In the genomic region with DNA sequence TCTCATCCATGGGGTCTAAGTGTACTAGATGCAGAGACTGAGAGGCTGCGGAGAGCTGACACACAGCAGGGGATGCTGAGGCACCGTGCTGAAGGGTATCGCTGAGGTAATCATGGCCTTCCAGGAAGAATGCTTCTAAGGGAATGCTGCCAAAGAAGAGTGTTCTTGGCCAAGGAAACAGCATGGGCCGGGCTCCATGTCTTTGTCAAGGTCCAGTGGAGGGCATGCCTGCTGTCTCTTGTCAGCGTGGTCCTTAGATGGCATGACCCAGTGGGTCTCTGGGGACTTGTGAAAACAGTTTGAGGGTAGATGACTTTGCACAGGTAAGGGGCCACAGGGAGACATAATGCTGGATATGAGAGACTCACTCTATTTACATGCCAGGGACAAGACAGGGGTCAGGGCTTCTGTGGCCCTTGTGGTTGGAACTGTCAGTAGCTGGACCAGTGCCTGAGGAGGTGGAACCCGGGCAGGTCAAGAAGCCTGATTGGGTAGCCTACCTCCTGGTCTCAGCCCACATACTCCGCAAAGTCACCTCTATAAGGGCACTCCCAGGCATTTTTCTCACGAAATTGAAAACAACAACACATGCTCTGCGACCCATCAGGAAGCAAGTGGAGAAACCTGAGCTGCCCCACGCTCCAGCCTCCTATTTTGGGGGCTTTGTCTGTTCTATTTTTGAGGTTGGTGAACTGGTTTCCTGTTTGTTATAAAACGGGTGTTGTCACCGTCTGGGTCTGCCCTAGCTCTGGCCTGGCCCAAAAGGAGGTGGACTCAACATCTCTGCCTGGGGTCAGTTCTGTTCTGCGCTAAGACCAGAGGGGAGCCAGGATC, we compare ENCODE assay signal across 9 mouse cellular contexts.
DNase-seq lines count a peak whose midpoint lies in the region; ATAC-seq lines count a peak whose summit lies in the region.
"Had no signal": no experiment of that assay in that cellular context is flagged by ENCODE, and none has a peak within 500 bp of the region (broad histone marks: within the 10 kb centered on the region; RNA-seq: fewer than 3 reads in every experiment).

No protein-coding gene starts in this region.

- ATAC-seq in frontal cortex, adult (ENCODE audit: low TSS enrichment), result 0 out of 2 replicates have a peak, but pooled peaks have one; percentile 18
- ATAC-seq in hematopoietic stem cell, adult 5-6 weeks (replicated peaks in 1 of 2; ENCODE audit: insufficient read depth in 1 of 2, low FRiP score in 2 of 2, low TSS enrichment in 1 of 2, low read depth in 1 of 2, poor library complexity in 2 of 2, severe bottlenecking in 2 of 2), result peak; percentile 40 to 43; a peak in 3 of 4 replicates
- no peak for ATAC-seq in erythroid progenitor cell, adult 5-6 weeks (replicated peaks; ENCODE audit: low FRiP score, poor library complexity, severe bottlenecking)
- ATAC-seq in CD4-positive, CD25-positive, alpha-beta regulatory T cell, adult 4 months, result no peak
- ATAC-seq: forebrain, embryonic 13.5 days had no signal

- DNase-seq in frontal cortex, adult 2 months (ENCODE audit: extremely low spot score in 1 of 2, low spot score in 1 of 2), result no peak
- DNase-seq in left cerebral cortex, postnatal 4 days, result peak; percentile 62
- no peak for DNase-seq in left cerebral cortex, postnatal 25 days (ENCODE audit: low spot score in 2 of 2)
- peak; percentile 61 to 62 for DNase-seq in cerebellum, adult 18-20 months

- intact Hi-C loops in left cerebral cortex, postnatal 4 days (cut with DNase I), result loop anchor here (10.0 kb wide), 1 partner anchor 194 kb away; no protein-coding TSS in a partner anchor
- intact Hi-C loops in left cerebral cortex, postnatal 25 days (cut with DNase I), result no loop called here

Comparison
In these comparisons a context has a peak if more than half of its experiments do, and no peak if none do; other contexts are left out.
1. DNase-seq: peak in left cerebral cortex, postnatal 4 days (single experiment) and cerebellum, adult 18-20 months (2 of 2); none in frontal cortex, adult 2 months (0 of 2) and left cerebral cortex, postnatal 25 days (0 of 2).
2. ATAC-seq: peak in frontal cortex, adult (single experiment) and hematopoietic stem cell, adult 5-6 weeks (2 of 2); none in erythroid progenitor cell, adult 5-6 weeks (single experiment) and CD4-positive, CD25-positive, alpha-beta regulatory T cell, adult 4 months (single experiment).